Mouse (Mus musculus): Measurements from ENCODE around the gene Bcr. TPM values are rescaled to one million over a fixed set of nuclear protein-coding genes. Genes with fewer than 3 reads are reported as not detected.

Gene Bcr
- total and polyA plus RNA-seq, 3 experiments = 7.3 to 10.0 (median 9.9) TPM

GRCm38 (mm10) chr10:75231876-75232275, 171.5 kb downstream of the Bcr start:
- H3K4me1 ChIP-seq (ENCODE audit: control insufficient read depth, insufficient read depth, low read length) = peaks cover 6% of the 10 kb centered on the region; the same call in 1 of the 2 replicates
- no peaks in the 10 kb centered on the region for H3K27me3 ChIP-seq (ENCODE audit: control insufficient read depth, insufficient read depth, low read length)
- no peak overlapping the region for H3K4me3 ChIP-seq
- no peak for DNase-seq
- peaks cover 6% of the 10 kb centered on the region for H3K36me3 ChIP-seq (ENCODE audit: control insufficient read depth, insufficient read depth, low read length)
- no peak overlapping the region for H3K27ac ChIP-seq
- 81% methylated on average over 1 of the region's 1 CpGs for WGBS
- intact Hi-C loops (cut with DNase I) = no loop called here
- peaks cover 12% of the 10 kb centered on the region for H3K79me2 ChIP-seq (replicated peaks; ENCODE audit: control insufficient read depth, insufficient read depth, low read length)
- H3K9ac ChIP-seq (ENCODE audit: low read depth, low read length) = no peak overlapping the region
- TF ChIP-seq EP300 (IDR thresholded peaks at IDR 0.05; ENCODE audit: insufficient read depth, low read depth, low read length) (no peak), CTCF (IDR thresholded peaks at IDR 0.05) (no peak), POLR2A (IDR thresholded peaks at IDR 0.05; ENCODE audit: insufficient read depth, low read depth, low read length) (no peak)

DNA sequence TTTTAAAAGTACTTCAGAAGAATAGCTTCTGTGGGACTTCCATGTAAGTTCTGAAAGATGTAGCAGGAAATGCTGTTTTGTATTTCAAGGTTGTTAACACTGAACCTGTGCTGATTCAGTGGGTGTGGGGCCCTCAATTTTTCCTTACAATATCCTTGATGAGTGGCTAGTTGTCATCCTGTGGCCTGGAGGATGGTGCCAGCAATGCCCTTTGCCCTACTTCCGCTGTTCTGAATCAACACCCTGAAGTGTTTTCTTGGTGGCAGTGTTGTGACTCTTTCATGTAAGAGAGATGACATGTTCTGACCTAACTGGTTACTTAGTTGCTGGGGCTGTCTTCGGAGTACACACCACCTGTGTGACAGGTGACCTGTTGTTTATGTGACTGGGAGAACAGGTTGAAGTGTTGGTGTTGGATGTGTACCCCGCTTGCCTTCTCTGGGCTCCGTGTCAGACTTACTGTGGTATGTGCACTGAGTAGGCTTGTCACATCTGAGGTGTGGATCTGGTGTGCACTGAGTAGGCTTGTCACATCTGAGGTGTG, 172.3 kb downstream of the Bcr start:
- no peak overlapping the region for H3K4me3 ChIP-seq
- intact Hi-C loops (cut with DNase I) = no loop called here
- 89% methylated on average over 4 of the region's 4 CpGs for WGBS

DNA sequence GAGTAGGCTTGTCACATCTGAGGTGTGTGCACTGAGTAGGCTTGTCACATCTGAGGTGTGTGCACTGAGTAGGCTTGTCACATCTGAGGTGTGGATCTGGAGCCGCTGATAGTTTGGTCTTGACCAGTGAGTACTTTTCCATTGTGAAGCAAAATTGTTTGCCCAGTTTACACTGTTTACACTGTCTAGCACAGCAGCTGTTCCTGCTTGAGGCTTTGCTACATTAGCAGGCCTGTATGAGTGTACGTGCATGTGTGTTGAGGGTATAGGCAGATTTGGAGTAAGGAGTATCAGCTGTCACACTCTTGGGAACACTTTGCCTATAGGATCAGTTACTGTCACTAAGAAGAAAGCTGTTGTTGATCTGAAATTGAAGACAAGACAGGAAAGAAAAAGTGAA, 173.1 kb downstream of the Bcr start:
- no peak overlapping the region for H3K4me3 ChIP-seq
- WGBS = 87% methylated on average over 2 of the region's 2 CpGs
- H3K27me3 ChIP-seq (ENCODE audit: control insufficient read depth, insufficient read depth, low read length) = no peaks in the 10 kb centered on the region
- peaks cover 6% of the 10 kb centered on the region for H3K36me3 ChIP-seq (ENCODE audit: control insufficient read depth, insufficient read depth, low read length)
- no peak for TF ChIP-seq POLR2A (IDR thresholded peaks at IDR 0.05; ENCODE audit: insufficient read depth, low read depth, low read length)
- TF ChIP-seq EP300 (IDR thresholded peaks at IDR 0.05; ENCODE audit: insufficient read depth, low read depth, low read length) = no peak
- TF ChIP-seq CTCF (IDR thresholded peaks at IDR 0.05) = no peak
- DNase-seq = no peak
- H3K79me2 ChIP-seq (replicated peaks; ENCODE audit: control insufficient read depth, insufficient read depth, low read length) = peaks cover 9% of the 10 kb centered on the region
- H3K4me1 ChIP-seq (ENCODE audit: control insufficient read depth, insufficient read depth, low read length) = peaks cover 6% of the 10 kb centered on the region; the same call in 1 of the 2 replicates
- H3K27ac ChIP-seq = no peak overlapping the region
- H3K9ac ChIP-seq (ENCODE audit: low read depth, low read length) = no peak overlapping the region
- intact Hi-C loops (cut with DNase I) = no loop called here

More for the DNA sequence above, 172.3 kb downstream of the Bcr start:
- Histone ChIP-seq H3K36me3 (ENCODE audit: control insufficient read depth, insufficient read depth, low read length) (peaks cover 6% of the 10 kb centered on the region), H3K79me2 (replicated peaks; ENCODE audit: control insufficient read depth, insufficient read depth, low read length) (peaks cover 12% of the 10 kb centered on the region), H3K9ac (ENCODE audit: low read depth, low read length) (no peak overlapping the region), H3K27me3 (ENCODE audit: control insufficient read depth, insufficient read depth, low read length) (no peaks in the 10 kb centered on the region), H3K4me1 (ENCODE audit: control insufficient read depth, insufficient read depth, low read length) (peaks cover 6% of the 10 kb centered on the region; the same call in 1 of the 2 replicates), H3K27ac (no peak overlapping the region)
- TF ChIP-seq EP300 (IDR thresholded peaks at IDR 0.05; ENCODE audit: insufficient read depth, low read depth, low read length) = no peak
- DNase-seq = no peak

Other genes starting within 250 kb of the Bcr start
- 1 to 10 TPM; 1.0 to 1.3 TPM for gene Gnaz, start 93.4 kb upstream of the Bcr start, total RNA-seq (2021)
- 0.61 and 0.80 TPM in 2 replicates for gene Gnaz, start 93.4 kb upstream of the Bcr start, polyA plus RNA-seq (2012; rRNA removed)
- not detected for gene Rsph14, start 28.0 kb upstream of the Bcr start, total RNA-seq (2021)
- gene Rsph14, start 28.0 kb upstream of the Bcr start, polyA plus RNA-seq (2012; rRNA removed) = 0.86 TPM in 1 of 2 replicates, not detected in the other
- 1 to 10 TPM in 1 of 2 experiments, under 1 TPM in 1; 0.57 to 1.0 TPM for gene Rab36, start 23.5 kb upstream of the Bcr start, total RNA-seq (2021)
- gene Rab36, start 23.5 kb upstream of the Bcr start, polyA plus RNA-seq (2012; rRNA removed) = 3.2 and 3.4 TPM in 2 replicates
- gene Specc1l, start 151.5 kb downstream of the Bcr start, total RNA-seq (2021) = 10 to 100 TPM; 37.9 to 39.6 TPM
- gene Specc1l, start 151.5 kb downstream of the Bcr start, polyA plus RNA-seq (2012; rRNA removed) = 17.4 and 17.9 TPM in 2 replicates